Mouse (Mus musculus): ENCODE measurements around the gene Pdk2.

The Pdk2 gene

DNA sequence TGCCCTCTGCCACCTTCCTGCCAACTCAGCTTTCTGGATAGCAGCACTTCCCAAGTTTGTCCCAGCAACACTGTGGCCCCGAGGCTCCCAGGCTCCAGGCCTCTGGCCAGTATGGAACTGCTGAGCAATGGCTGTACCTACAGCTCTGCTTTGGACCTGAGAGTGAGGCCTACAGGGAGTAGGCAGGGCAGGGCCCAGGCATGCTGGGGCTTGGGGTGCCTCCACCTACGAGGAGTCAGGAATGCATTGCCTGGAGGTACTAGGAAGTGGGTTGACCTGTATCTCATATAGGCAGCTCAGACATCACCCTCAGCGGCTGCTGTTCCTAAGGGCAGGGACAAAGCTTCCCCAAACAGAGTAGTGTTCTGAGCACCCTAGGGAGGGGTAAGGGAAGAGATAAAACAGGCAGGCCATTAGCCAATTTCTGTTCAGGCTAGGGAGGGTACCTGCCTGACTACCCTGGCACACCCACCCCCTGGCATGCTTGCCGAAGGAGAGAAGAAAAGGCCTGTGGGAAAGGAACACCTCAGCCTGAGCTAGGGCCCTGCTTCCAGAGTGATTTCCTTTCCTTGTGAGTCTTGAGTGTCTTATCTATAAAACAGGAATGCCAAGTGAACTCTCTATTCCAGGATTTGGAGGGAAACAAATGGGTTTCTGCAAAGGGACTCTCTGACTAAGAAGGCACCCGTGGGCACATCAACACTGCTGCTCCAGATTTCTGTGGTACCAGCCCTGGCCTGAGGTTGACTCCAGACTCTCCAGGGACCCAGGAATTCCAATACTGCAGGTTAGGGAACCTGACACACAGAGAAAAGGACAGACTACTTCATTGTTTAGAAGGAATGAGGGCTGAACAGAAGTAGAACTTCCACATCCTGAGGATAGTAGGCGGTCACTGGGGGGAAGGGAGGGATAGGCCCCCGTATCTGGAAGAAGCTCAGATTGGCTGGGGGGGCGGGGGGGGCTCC lies 29.3 kb upstream of the Pdk2 start:
- DNase-seq (ENCODE audit: low spot score): no peak

DNA sequence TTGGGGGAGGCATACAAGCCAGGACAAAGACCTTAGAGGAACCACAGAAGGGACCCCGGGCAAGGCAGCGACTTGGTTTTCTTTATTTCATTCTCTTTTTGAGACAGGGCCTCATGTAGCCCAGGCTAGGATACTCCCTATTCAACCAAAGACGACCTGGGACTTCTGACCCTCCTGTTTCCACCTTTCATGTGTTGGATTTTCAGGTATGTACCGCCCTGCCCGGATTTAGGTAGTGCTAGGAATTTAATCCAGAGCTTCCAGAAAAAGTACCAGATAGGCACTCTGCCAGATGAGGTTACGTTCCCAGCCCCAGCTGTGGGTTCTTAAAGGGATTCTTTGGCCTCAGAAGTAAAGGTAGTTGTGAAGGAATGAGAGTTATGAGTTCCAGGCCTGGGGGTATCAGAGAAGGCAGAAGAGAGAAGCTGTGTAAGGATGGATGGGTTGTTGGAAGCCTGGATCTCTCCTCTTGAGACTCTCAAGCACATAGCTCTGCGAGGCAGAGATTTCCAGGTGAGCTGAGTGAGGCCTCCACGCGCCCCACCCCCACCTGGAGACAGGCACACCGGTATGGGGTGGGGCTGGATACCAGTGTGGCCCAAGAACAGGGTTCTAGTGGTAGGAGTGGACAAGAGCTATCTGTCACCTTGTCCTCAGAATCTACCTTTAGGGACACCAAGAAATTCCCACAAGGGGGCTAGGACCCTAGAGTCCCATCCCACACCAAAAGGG lies 28.2 kb upstream of the Pdk2 start:
- no peak for DNase-seq (ENCODE audit: low spot score)

DNA sequence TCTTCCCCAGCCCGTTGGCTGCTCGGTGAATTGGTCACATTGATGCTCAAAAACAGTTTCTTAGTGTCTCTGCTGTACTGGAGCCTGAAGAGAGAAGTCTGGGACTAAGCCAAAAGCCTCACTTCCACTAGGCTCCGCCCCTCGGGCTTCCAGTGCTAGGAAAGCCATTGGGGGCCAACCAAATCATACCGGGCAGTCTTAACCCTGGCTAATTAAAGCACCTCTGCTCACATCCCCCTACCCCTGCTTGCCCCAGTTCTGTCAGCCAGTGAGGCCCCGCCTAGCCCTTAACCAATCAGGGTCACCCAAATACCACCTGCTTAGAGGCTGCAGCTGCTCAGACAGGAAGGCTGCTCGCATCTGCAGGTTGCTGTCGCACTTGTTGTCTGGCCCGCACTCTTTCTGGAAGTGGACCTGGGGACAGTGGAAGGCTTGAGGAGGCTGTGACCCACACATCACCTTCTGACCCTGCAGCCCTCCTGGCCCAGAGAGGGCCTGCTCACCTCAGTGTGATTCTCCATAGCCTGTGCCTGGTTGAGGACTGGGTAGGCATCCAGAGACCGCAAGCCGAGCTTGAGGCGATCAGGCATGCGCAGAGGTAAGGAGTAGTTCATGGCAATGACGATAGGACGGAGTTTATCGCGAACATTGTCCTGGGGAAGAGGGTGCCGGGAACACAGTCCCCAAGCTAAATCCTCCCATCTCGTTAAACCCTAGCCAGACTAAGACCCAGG lies 15.8 kb upstream of the Pdk2 start:
- no peak for DNase-seq (ENCODE audit: low spot score)

DNA sequence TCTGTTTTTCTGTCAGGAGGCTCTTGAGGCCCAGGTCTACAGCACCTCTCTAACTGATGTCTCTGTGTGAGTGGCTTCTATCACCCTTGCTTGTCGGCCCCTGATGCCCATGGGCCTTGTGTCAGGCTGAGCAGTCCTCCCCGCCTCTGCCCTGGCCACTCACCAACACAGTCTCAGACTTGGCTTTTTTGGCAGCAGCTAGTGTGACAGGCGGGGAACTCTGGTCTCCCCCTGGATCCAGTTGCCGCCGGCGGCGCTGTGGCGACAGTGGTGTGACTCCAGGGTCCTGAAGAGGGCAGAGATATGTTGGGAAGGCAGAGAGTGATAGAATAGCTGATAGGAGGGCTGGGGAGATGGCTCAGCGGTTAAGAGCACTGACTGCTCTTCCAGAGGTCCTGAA lies 11.9 kb upstream of the Pdk2 start:
- no peak for DNase-seq (ENCODE audit: low spot score)

DNA sequence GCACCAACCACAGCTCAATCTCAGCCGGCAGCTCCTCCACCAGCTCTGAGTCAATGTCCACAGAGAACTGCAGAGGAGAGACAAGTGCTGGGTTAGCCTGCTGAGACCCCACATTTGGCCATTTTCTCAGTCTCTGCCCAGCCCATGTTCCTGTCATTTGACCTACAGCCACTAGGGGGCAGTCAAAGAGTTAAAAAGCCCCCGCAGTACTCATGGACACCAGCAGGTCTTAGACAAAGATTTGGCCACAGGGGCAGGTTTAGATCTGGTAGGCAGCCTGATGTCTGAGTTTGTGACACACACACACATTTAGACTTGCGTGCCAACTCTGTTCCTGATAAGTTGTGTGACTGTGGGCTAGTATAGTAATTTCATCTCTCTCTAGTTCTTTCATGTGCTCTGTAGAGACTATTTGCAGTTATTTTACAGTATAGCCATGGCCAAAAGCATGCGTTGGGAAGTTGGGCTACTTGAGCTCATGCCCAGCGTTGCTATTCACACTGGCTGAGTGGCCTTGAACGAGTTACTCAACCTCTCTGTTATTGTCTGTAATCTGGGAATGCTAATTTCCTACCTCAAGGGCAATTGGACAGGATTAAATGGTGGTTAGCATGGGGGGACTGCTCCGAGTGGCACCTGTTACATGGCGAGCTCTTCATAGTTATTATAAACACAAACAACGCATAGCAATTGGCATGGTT lies 6.0 kb upstream of the Pdk2 start:
- no peak for DNase-seq (ENCODE audit: low spot score)

DNA sequence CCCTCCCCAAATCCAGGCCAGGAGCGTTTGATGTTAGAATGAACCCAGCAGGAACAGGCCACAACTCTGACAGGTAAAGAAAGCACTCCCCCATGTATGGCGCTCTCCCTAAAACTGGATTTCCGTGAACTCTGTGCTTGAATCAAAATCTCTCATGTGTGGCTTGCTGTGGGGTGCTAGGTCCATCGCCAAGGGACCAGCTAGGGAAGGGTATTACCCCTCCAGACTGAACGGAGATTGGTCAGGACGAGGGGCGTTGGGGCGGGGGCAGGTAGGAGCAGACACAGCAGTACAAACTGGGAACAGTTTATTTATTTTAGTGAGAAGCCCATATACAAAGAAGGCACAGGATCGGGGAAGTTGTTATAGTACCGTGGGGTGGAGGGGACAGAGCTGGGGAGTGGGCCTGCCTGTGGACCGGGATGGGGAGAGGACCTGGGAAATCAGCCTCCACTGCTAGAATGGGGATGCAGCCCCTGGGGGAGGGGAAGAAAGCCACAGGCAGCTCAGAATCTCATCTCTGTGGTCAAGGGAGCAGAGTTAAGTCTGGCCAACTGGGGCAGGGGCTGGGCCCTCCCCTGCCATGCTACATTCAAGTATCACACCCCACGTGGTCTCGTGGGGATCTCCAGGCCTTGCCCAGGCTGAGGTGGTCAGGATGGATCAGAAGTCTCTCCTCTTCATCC lies 3.2 kb upstream of the Pdk2 start:
- DNase-seq (ENCODE audit: low spot score): no peak

DNA sequence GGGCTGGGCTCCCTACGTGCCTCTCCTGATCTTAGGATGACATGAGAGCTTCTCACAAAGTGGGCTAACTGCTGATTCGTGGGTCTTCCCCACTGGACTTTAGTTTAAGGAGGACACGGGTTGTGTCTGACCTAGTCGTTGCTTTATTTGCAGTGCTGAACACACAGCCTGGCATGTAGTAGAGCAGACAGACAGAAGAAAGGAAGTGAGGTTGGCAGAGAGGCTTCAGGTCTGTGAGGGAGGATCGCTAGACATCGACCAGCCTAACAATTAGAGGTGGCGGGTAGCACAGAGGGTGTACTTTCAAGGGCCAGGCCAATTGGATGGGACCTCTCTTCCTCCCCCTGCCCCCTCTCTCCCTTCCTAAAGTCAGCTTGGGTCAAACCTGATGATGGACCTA lies 2.5 kb upstream of the Pdk2 start:
- no peak for DNase-seq (ENCODE audit: low spot score)

DNA sequence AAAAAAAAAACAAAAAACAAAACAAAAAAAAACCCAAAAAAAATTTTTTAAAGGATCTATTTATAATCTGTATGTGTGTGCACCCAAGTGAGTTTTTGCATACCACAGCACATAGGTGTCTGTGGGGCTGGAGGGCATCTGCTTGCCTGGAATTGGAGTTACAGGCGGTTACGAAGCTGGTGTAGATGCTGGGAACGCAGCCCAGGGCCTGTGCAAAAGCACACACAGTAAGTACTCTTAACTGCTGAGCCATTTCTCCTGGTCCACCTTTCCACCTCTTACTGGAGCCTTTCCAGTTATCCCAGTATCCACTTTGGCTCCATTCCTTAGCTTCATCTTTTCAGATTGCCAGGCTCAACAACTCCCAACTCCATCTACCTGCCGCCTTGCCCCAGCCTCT lies 1.9 kb upstream of the Pdk2 start:
- DNase-seq (ENCODE audit: low spot score): no peak

DNA sequence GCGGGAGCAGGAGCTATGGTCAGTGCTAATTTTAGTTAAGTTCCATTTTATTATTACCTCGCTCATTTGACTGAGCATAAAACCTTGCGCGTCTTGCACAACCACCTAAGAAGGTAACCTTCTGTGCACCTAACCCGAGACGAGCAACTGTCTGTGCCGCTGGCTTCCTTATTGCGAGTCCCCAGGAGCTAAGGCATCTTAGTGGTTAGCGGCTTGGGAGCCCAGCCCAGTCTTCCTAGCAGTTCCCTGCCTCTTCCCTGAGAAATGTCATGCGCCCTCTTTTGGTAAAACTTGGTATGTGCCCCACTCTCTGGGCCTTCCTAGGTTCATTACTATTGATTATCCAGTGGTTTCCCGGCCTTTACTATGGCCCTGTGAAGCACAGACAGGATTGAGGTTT lies 942 bp upstream of the Pdk2 start:
- DNase-seq (ENCODE audit: low spot score): peak; percentile 76

DNA sequence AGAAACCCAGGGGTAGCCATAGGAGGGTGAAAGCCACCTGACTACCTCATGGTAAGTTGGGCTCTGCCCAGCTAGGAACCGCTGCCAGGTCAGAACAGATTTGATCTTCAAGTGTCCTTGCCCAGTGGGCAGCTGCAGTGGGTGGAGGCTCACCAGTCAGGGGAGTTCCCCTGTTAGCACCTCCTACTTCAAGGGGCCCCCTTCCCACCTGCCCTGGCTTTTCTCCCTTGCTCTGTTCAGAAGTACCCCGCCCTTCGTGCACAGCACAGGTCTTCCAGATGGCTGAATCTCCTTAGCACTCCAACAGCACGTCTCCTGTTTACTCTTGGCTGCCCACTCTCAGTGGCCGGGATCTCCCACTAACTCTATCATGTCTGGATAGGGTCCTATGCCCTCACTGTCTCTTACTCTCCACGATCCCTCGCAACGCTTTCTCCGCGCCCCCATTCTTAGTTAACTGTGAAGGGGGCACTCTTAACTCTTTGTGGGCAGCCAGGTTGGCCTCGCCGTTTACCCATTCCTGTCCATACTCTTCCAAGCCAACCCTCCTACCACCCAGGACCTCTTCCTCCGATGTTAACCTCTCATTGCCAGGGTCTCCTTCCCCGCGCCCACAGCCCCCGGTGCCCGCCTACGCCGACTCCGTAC lies 539 bp downstream of the Pdk2 start:
- DNase-seq (ENCODE audit: low spot score): no peak

DNA sequence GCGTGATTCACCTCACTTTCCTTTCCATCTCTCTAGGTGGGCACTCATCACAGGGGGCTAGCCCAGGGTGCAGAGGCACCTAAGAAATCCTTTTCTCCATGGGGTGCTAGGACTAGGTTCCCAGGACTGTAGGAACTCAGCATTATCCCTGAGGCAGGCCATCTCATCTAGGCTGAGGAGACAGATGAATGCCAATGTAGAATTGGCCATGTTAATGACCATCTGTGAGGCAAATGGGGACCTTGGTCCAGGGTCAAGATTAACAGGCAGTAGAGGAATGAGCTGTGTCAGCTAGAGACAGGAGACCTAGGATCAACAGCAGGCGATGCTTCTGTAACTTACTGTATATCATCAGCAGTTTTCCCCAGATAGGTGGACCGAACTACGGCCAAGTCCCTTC lies 1.4 kb downstream of the Pdk2 start:
- DNase-seq (ENCODE audit: low spot score): no peak

DNA sequence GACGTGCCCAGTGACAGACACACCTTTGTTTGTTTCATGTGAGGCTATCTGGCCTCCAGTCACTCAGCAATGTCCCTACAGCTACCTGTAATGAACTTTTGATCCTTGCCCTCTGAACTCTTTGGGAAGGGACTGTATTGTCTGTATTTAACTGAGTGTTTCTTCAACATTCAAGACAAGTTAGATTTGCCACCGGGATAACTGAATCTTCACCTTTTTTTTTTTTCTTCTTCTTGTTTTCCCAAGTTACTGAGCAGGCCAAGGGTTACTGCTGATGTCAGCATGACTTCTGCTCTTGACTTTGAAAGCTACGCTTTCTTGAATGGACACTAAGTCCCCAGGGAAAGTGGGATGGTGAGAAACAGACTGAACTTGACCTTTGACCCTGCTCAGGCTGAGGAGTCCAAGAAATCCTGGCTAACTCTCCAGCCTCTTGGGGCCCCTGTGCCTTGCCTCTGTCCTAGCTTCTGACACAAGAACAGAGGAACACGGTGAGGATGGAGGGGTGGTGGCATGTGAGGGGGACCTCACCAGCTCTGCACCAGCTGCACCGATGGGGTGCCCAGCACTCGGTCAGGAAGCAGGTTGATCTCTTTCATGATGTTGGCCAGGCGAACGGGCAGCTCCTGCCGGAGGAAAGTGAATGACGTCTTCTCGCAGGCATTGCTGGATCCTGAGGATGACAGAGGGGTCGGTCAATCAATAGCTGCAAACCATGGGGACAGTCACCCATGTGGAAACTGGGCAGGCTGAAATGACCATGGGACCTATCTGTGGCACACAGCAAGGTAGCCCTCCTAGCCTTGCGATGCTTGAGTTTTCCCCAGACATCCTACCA lies 2.1 kb downstream of the Pdk2 start:
- DNase-seq (ENCODE audit: low spot score): no peak

DNA sequence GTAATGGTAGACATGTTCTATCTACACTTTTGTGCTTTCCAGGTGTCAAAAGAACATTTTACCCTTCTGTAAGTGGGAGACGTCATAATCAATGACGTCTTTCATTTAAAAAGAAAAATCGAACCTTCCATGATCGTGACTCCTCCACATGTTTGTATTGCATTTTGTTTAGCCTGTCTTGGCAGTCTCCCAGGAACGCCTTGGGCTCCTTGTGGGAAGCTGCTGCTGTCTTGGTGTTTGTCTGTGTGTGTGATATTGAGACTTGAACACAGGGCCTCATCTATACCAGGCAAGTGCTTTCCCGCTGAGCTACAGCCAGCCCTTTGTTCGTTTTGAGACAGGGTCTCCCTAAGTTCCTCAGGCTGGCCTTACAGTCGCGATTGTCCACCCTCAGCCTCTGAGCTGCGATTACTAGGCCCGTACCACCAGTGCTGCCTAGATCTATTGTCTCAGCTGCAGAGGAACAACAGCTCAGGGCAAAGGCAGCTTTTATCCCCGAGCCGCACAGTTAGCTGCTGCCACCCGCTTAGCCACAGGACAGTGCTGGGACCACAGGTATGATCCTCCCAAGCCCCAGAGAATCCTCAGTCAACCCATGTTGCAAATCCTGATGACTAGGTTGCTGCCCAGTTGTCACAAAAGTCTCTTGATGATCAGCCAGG lies 2.9 kb downstream of the Pdk2 start:
- no peak for DNase-seq (ENCODE audit: low spot score)

DNA sequence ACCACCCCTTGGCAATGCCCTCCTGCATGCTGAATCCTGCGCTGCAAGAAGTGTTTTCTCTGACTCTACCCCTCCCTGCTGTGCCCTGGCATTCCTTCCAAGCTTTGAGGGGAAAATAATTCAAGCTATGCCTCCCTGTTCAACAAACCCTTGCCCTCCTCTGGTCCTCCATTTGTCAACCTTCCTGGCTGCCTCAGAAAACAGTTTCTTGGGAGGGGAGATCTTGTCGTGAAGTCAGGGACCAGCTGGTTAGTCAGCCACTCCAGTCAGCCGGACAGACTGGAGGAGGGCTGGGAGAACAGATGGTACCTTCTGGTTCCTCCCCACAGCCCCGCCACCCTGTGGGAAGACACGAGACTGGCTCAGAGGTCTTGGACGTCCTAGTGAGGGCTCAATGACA lies 3.8 kb downstream of the Pdk2 start:
- DNase-seq (ENCODE audit: low spot score): no peak

DNA sequence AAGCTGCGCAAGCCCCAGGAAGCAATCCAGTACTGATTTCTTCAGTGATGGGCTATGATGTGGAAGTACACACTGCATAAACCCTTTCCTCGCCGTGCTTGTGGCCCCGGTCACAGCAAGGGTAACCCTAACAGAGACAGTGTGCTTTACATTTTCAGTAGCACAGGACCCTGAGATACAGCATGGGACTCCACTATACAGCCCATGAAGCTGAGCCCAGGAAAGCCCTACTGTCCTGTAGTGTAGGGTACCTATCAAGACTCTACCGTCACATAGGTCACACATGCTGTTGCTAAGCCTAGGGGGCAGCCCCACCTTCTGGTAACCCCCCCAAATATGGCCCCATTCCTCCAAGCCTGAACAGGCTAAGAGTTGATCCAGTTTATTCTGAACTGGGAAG lies 4.6 kb downstream of the Pdk2 start:
- no peak for DNase-seq (ENCODE audit: low spot score)

DNA sequence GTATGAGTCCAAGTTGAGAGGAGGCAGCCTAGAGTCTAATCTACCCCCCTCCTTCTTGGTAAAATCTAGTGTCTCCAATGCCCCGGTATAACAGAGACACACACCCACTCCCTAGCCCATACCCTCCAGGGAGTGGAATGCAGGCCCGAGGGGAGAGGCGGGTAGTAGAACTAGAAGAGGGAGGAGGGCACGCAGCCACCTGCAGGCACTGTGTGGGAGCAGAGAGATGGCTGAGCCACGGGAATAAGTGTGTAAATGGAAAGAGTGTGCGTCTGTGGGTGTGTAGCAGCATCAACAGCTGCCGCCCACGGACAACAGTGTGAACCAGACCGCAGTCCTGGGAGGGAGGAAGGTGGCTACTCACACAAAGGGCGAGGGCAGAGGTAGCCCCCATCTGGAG lies 6.3 kb downstream of the Pdk2 start:
- DNase-seq (ENCODE audit: low spot score): peak; percentile 47

DNA sequence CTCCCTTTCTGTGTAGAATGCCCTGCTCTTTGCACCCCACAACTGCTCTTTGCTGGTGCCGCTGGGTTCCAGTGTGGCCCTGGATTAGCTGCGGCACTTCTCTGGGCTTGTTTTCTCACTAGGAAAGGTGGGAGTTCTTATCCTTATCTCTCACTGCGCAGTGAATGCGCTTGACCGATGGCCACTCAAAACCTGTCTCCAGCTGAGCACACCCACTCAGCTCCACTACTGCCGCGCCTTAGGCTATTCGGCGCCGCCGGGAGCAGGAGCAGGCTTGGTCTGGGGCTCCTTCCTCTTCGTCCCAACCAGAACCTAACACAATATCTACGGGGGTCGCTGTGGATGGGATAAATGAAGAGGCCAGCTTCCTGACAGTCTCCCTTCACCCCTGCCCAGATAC lies 7.5 kb downstream of the Pdk2 start:
- no peak for DNase-seq (ENCODE audit: low spot score)

DNA sequence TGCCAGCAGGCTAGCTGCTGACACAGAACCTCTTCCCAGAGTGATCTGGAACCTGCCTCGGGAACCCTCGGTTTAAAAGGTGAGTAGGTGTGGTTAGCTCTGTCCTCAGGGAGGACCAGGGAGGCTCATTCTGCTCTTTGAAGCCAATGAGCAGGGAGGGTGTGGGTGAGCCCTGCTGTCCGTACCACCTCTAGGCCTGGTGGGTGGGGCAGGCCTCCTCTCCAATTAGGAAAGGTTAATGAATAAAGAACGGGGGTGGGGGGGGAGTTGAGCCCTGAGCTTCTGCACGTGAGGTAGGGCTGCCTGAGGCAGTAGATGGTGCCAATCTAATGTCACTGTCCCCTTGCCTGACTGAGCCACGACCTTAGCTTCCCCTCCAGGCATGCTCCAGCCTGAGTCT lies 8.2 kb downstream of the Pdk2 start:
- DNase-seq (ENCODE audit: low spot score): no peak

DNA sequence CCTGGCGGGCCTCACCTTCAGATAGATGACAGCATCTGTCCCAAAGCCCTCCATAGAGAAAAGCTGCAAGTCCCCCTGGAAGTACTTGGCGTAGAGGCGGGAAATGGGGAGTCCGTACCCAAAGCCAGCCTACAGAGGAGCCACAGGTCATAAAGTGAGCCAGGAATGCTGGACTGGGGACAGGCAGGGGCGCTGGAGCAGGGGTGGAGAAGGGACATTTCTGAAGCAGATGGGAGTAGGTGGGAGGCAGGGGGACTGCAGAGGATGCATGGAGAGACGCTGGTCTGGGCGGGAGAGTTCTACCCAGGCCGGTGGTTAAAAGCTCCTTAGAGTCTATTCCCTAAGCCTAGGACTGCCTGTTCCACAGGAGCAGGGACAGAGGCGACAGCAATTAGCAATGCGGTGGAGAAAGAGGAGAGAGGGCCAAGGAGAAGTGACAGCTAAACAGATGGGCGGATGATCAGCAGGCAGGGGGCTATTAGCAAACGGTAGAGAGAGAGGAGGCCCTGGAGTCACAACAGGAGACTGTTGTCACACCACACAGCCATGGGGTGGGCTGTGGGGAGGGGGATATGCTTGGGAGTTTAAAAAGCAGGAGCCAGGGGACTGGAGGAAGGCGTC lies 13.2 kb downstream of the Pdk2 start:
- DNase-seq (ENCODE audit: low spot score): no peak

Data from left cerebral cortex, adult 11 months (tissue).